Mouse (Mus musculus) kidney, embryonic 16.5 days (tissue): ENCODE results near the gene Mrpl44. TPM values are rescaled to one million over a fixed set of nuclear protein-coding genes. Genes with fewer than 3 reads are reported as not detected.
A peak's percentile ranks its signal among the peaks of the same experiment; 100 is the strongest.

Experiments
- ATAC-seq: fragments of 200-750 bp; cut with Nextera tagmentation; 2 replicates; pipeline ENCODE4 v1.8.0; 2017; ENCODE audit warnings: moderate TSS enrichment; ENCODE audit not compliant: low FRiP score, low TSS enrichment
- H3K27ac ChIP-seq: fragments of 300-500 bp; sonication (generic); 2 replicates; pipeline ENCODE4 v1.5.1; 2014; ENCODE audit warnings: low read length
- H3K27me3 ChIP-seq: fragments of 300-500 bp; sonication (generic); 2 replicates; pipeline ENCODE4 v1.6.1; 2014; ENCODE audit warnings: low read length, control low read depth, mixed read lengths; ENCODE audit not compliant: insufficient read depth
- H3K36me3 ChIP-seq: fragments of 300-500 bp; sonication (generic); 2 replicates; pipeline ENCODE4 v1.6.1; 2014; ENCODE audit warnings: low read length, control low read depth, mixed read lengths; ENCODE audit not compliant: insufficient read depth
- H3K4me1 ChIP-seq: fragments of 300-500 bp; sonication (generic); 2 replicates; pipeline ENCODE4 v1.6.1; 2014; ENCODE audit warnings: low read length, control low read depth, mixed read lengths; ENCODE audit not compliant: insufficient read depth
- H3K4me2 ChIP-seq: fragments of 300-500 bp; sonication (generic); replicated peaks from 2 replicates; pipeline ENCODE4 v1.6.1; 2014; ENCODE audit warnings: low read depth, low read length
- H3K4me3 ChIP-seq: fragments of 300-500 bp; sonication (generic); 2 replicates; pipeline ENCODE4 v1.5.1; 2014; ENCODE audit warnings: mild to moderate bottlenecking, low read length
- H3K9ac ChIP-seq: fragments of 300-500 bp; sonication (generic); replicated peaks from 2 replicates; pipeline ENCODE4 v1.6.1; 2014; ENCODE audit warnings: low read length
- H3K9me3 ChIP-seq: fragments of 300-500 bp; sonication (generic); 2 replicates; pipeline ENCODE4 v1.6.1; 2016; ENCODE audit warnings: low read length, control low read depth
- WGBS: fragments of 180-500 bp; shearing (Covaris S2); extraction: QIAGEN DNeasy Blood & Tissue Kit; methylation state at CpG from one replicate; pipeline ENCODE4 v1.1.7; 2014; 5-methylcytosine and 5-hydroxymethylcytosine counted together
- polyA plus RNA-seq: library from polyadenylated mRNA; unstranded; fragments of >200 nt; fragmentation: Nextera tagmentation; extraction: Ambion mirVana; gene quantifications from 2 replicates; pipeline ENCODE4 v1.2.1, GENCODE M21; 2015

The Mrpl44 gene
- polyA plus RNA-seq, 1 experiment from 2014 or later: 66.3 TPM

GRCm38 (mm10) chr1:79761106-79761916 lies 14.5 kb upstream of the Mrpl44 start:
- ATAC-seq: peak; percentile 96
- Histone ChIP-seq H3K4me1 (peaks cover 11% of the 10 kb centered on the region), H3K9me3 (no peaks in the 10 kb centered on the region), H3K36me3 (no peaks in the 10 kb centered on the region), H3K27me3 (no peaks in the 10 kb centered on the region), H3K4me3 (peak overlapping the region; percentile 90), H3K27ac (peak overlapping the region; percentile 12; the same call in 1 of the 2 replicates), H3K9ac (peak overlapping the region; percentile 88), H3K4me2 (peak overlapping the region; percentile 75)
- WGBS: under 1% methylated on average over 64 of the region's 65 CpGs

- H3K4me2 ChIP-seq: peak overlapping the region; percentile 75
- H3K4me1 ChIP-seq: peaks cover 11% of the 10 kb centered on the region
- H3K27me3 ChIP-seq: no peaks in the 10 kb centered on the region
- H3K9me3 ChIP-seq: no peaks in the 10 kb centered on the region
- WGBS: 2% methylated on average over 6 of the region's 6 CpGs
- no peak overlapping the region for H3K27ac ChIP-seq
- ATAC-seq: peak; percentile 24; the same call in 1 of the 2 replicates
- H3K4me3 ChIP-seq: peak overlapping the region; percentile 90
- no peaks in the 10 kb centered on the region for H3K36me3 ChIP-seq
- H3K9ac ChIP-seq: peak overlapping the region; percentile 88
These were observed 13.9 kb upstream of the Mrpl44 start for GRCm38 (mm10) chr1:79761917-79762271.

- no peaks in the 10 kb centered on the region for H3K27me3 ChIP-seq
- H3K36me3 ChIP-seq: no peaks in the 10 kb centered on the region
- peak overlapping the region; percentile 75 for H3K4me2 ChIP-seq
- peaks cover 11% of the 10 kb centered on the region for H3K4me1 ChIP-seq
- WGBS: 43% methylated on average over 16 of the region's 16 CpGs
- no peak for ATAC-seq
- H3K9ac ChIP-seq: no peak overlapping the region; the same call in 1 of the 2 replicates
- peak overlapping the region; percentile 90 for H3K4me3 ChIP-seq
- no peak overlapping the region for H3K27ac ChIP-seq
- H3K9me3 ChIP-seq: no peaks in the 10 kb centered on the region
These were observed 13.3 kb upstream of the Mrpl44 start for GRCm38 (mm10) chr1:79762282-79763250.

GRCm38 (mm10) chr1:79764031-79764430 lies 11.8 kb upstream of the Mrpl44 start:
- no peak overlapping the region for H3K27ac ChIP-seq
- ATAC-seq: no peak
- H3K4me2 ChIP-seq: no peak overlapping the region
- peaks cover 11% of the 10 kb centered on the region for H3K4me1 ChIP-seq
- H3K9ac ChIP-seq: no peak overlapping the region
- no peaks in the 10 kb centered on the region for H3K27me3 ChIP-seq
- H3K4me3 ChIP-seq: no peak overlapping the region
- WGBS: 86% methylated on average over 2 of the region's 2 CpGs
- no peaks in the 10 kb centered on the region for H3K36me3 ChIP-seq
- no peaks in the 10 kb centered on the region for H3K9me3 ChIP-seq

- no peak for ATAC-seq
- 97% methylated on average over 1 of the region's 1 CpGs for WGBS
These were observed 11.3 kb upstream of the Mrpl44 start for GRCm38 (mm10) chr1:79764483-79764882.

GRCm38 (mm10) chr1:79768231-79768630 lies 7.6 kb upstream of the Mrpl44 start:
- ATAC-seq: no peak
- Histone ChIP-seq H3K9ac (no peak overlapping the region), H3K4me1 (no peaks in the 10 kb centered on the region), H3K4me3 (no peak overlapping the region), H3K9me3 (no peaks in the 10 kb centered on the region), H3K27ac (no peak overlapping the region), H3K4me2 (no peak overlapping the region), H3K27me3 (no peaks in the 10 kb centered on the region), H3K36me3 (no peaks in the 10 kb centered on the region)
- WGBS: 41% methylated on average over 1 of the region's 1 CpGs

More at GRCm38 (mm10) chr1:79764483-79764882, 11.3 kb upstream of the Mrpl44 start:
- no peak overlapping the region for H3K9ac ChIP-seq
- no peak overlapping the region for H3K4me2 ChIP-seq
- no peak overlapping the region for H3K4me3 ChIP-seq
- H3K27ac ChIP-seq: no peak overlapping the region
- H3K36me3 ChIP-seq: no peaks in the 10 kb centered on the region
- no peaks in the 10 kb centered on the region for H3K9me3 ChIP-seq
- H3K4me1 ChIP-seq: peaks cover 11% of the 10 kb centered on the region
- no peaks in the 10 kb centered on the region for H3K27me3 ChIP-seq

GRCm38 (mm10) chr1:79774164-79774780 lies 1.5 kb upstream of the Mrpl44 start:
- Histone ChIP-seq H3K36me3 (peaks cover 8% of the 10 kb centered on the region; the same call in 1 of the 2 replicates), H3K27ac (no peak overlapping the region), H3K4me2 (no peak overlapping the region), H3K4me3 (no peak overlapping the region), H3K27me3 (no peaks in the 10 kb centered on the region), H3K9me3 (no peaks in the 10 kb centered on the region), H3K9ac (no peak overlapping the region), H3K4me1 (peaks cover 3% of the 10 kb centered on the region; the same call in 1 of the 2 replicates)
- no peak for ATAC-seq
- 80% methylated on average over 4 of the region's 4 CpGs for WGBS

GRCm38 (mm10) chr1:79778011-79778410 lies 2.2 kb downstream of the Mrpl44 start:
- no peak overlapping the region for H3K4me3 ChIP-seq
- 76% methylated on average over 11 of the region's 11 CpGs for WGBS
- no peaks in the 10 kb centered on the region for H3K9me3 ChIP-seq
- H3K9ac ChIP-seq: no peak overlapping the region
- H3K4me2 ChIP-seq: no peak overlapping the region
- no peak overlapping the region for H3K27ac ChIP-seq
- no peaks in the 10 kb centered on the region for H3K27me3 ChIP-seq
- ATAC-seq: no peak
- H3K4me1 ChIP-seq: peaks cover 3% of the 10 kb centered on the region; the same call in 1 of the 2 replicates
- peaks cover 40% of the 10 kb centered on the region for H3K36me3 ChIP-seq

GRCm38 (mm10) chr1:79782433-79782832 lies 6.6 kb downstream of the Mrpl44 start:
- Histone ChIP-seq H3K9ac (no peak overlapping the region), H3K4me2 (no peak overlapping the region), H3K27me3 (no peaks in the 10 kb centered on the region), H3K36me3 (peaks cover 40% of the 10 kb centered on the region), H3K4me1 (no peaks in the 10 kb centered on the region), H3K4me3 (no peak overlapping the region), H3K9me3 (no peaks in the 10 kb centered on the region), H3K27ac (no peak overlapping the region)
- no peak for ATAC-seq
- 82% methylated on average over 3 of the region's 3 CpGs for whole genome bisulfite sequencing
